Comparison of ENCODE assay signal across 7 mouse cellular contexts in genomic region chr4:150898716-150899365, GRCm38 (mm10). TPM values are rescaled to one million over a fixed set of nuclear protein-coding genes. Genes with fewer than 3 reads are reported as not detected.
DNase-seq lines count a peak whose midpoint lies in the region; ATAC-seq lines count a peak whose summit lies in the region.

No protein-coding gene starts in this region.

- peak; percentile 63 to 76 for DNase-seq in CD8-positive naive resting alpha-beta T cell, adult 2 months (ENCODE audit: low read depth in 2 of 2, low spot score in 2 of 2)
- DNase-seq in embryo, embryonic 10.5 days (ENCODE audit: low spot score) = peak; percentile 87
- DNase-seq in heart, postnatal 25 days (ENCODE audit: low spot score) = peak; percentile 44
- peak; percentile 75 to 76 for DNase-seq in layer of hippocampus, postnatal 10 days (ENCODE audit: low spot score in 2 of 2)
- peak; percentile 82 for DNase-seq in mesoderm, embryonic 11.5 days (ENCODE audit: low read depth, low spot score)
- peak; percentile 38 for DNase-seq in right cerebral cortex, postnatal 25 days

- peak; percentile 85 for ATAC-seq in activated CD4-positive, CD25-positive, alpha-beta regulatory T cell, adult 4 months

- intact Hi-C loops in heart, postnatal 25 days (cut with DNase I) = loop anchor here (1.0 to 2.0 kb wide), 2 partner anchors 44 to 243 kb away; no protein-coding TSS in a partner anchor

RNA-seq across cellular contexts. Expression of gene Park7, which starts 15.4 kb away (rescaled TPM):
- polyA plus RNA-seq in activated CD4-positive, CD25-positive, alpha-beta regulatory T cell, adult 4 months (2017; shearing (Covaris generic)) = 100 to 1,000 TPM; 449 to 481 TPM
- total RNA-seq in heart, postnatal 25 days (2021) = 100 to 1,000 TPM; 232 to 242 TPM
- 100 to 1,000 TPM; 253 to 269 TPM for total RNA-seq in layer of hippocampus, postnatal 10 days (2021)

RNA-seq across cellular contexts. Expression of gene Tnfrsf9, which starts 15.5 kb away (rescaled TPM):
- polyA plus RNA-seq in activated CD4-positive, CD25-positive, alpha-beta regulatory T cell, adult 4 months (2017; shearing (Covaris generic)) = 100 to 1,000 TPM; 103 to 140 TPM
- total RNA-seq in heart, postnatal 25 days (2021) = under 1 TPM in 1 of 2 experiments, not detected in 1; 0.21 TPM
- under 1 TPM; 0.38 to 0.39 TPM for total RNA-seq in layer of hippocampus, postnatal 10 days (2021)

RNA-seq across cellular contexts. Expression of gene Errfi1, which starts 45.1 kb away (rescaled TPM):
- 1 to 10 TPM; 2.0 to 2.4 TPM for polyA plus RNA-seq in activated CD4-positive, CD25-positive, alpha-beta regulatory T cell, adult 4 months (2017; shearing (Covaris generic))
- 10 to 100 TPM; 15.0 to 16.6 TPM for total RNA-seq in heart, postnatal 25 days (2021)
- 10 to 100 TPM; 25.3 to 31.0 TPM for total RNA-seq in layer of hippocampus, postnatal 10 days (2021)

Comparison
In these comparisons a context has a peak if more than half of its experiments do, and no peak if none do; other contexts are left out.
1. Peak in every context shown above with its lines: DNase-seq and ATAC-seq.